In genomic region chr10:95074381-95074780, GRCm38 (mm10) we compare ENCODE assay signal across 30 mouse cellular contexts.
A peak's percentile ranks its signal among the peaks of the same experiment; 100 is the strongest.
DNase-seq lines count a peak whose midpoint lies in the region; ATAC-seq and TF ChIP-seq lines count a peak whose summit lies in the region.
"Had no signal": no experiment of that assay in that cellular context is flagged by ENCODE, and none has a peak within 500 bp of the region (broad histone marks: within the 10 kb centered on the region; RNA-seq: fewer than 3 reads in every experiment).

No protein-coding gene starts in this region.

- no peaks in the 10 kb centered on the region for H3K27me3 ChIP-seq in lung, postnatal 0 days (replicated peaks; ENCODE audit: insufficient read depth, low read length)
- no peaks in the 10 kb centered on the region for H3K27me3 ChIP-seq in liver, postnatal 0 days (ENCODE audit: insufficient read depth, low read length)
- H3K27me3 ChIP-seq: hindbrain, embryonic 15.5 days; liver, embryonic 13.5 days; lung, embryonic 15.5 days; midbrain, embryonic 15.5 days; neural tube, embryonic 15.5 days had no signal

- no peaks in the 10 kb centered on the region for H3K36me3 ChIP-seq in lung, postnatal 0 days (ENCODE audit: insufficient read depth, low read length)
- no peaks in the 10 kb centered on the region for H3K36me3 ChIP-seq in liver, postnatal 0 days (replicated peaks; ENCODE audit: insufficient read depth, low read length)
- H3K36me3 ChIP-seq: hindbrain, embryonic 10.5 days; hindbrain, embryonic 15.5 days; limb, embryonic 10.5 days; limb, embryonic 15.5 days; liver, embryonic 13.5 days; lung, embryonic 15.5 days; midbrain, embryonic 15.5 days; neural tube, embryonic 15.5 days had no signal

- no peaks in the 10 kb centered on the region for H3K9me3 ChIP-seq in lung, postnatal 0 days (ENCODE audit: low read length)
- no peaks in the 10 kb centered on the region for H3K9me3 ChIP-seq in liver, postnatal 0 days (ENCODE audit: low read length)
- H3K9me3 ChIP-seq: hindbrain, embryonic 10.5 days; hindbrain, embryonic 15.5 days; limb, embryonic 10.5 days; limb, embryonic 15.5 days; liver, embryonic 13.5 days; lung, embryonic 15.5 days; midbrain, embryonic 15.5 days; neural tube, embryonic 15.5 days had no signal

- no peak overlapping the region for H3K9ac ChIP-seq in lung, postnatal 0 days (replicated peaks; ENCODE audit: low read depth)
- no peak overlapping the region for H3K9ac ChIP-seq in liver, postnatal 0 days (replicated peaks)
- H3K9ac ChIP-seq: hindbrain, embryonic 15.5 days; limb, embryonic 15.5 days; lung, embryonic 15.5 days; midbrain, embryonic 15.5 days; neural tube, embryonic 15.5 days had no signal

- no peak overlapping the region for H3K4me2 ChIP-seq in lung, postnatal 0 days (replicated peaks; ENCODE audit: low read depth, low read length)
- H3K4me2 ChIP-seq in liver, postnatal 0 days (ENCODE audit: low read depth, low read length): no peak overlapping the region
- H3K4me2 ChIP-seq: heart, embryonic 11.5 days; hindbrain, embryonic 15.5 days; limb, embryonic 15.5 days; liver, embryonic 13.5 days; lung, embryonic 15.5 days; midbrain, embryonic 15.5 days; neural tube, embryonic 15.5 days had no signal

- peak overlapping the region; percentile 48; the same call in 1 of the 2 replicates for H3K27ac ChIP-seq in lung, postnatal 0 days (ENCODE audit: low read length)
- peak overlapping the region; percentile 77; the same call in 1 of the 2 replicates for H3K27ac ChIP-seq in brown adipose tissue, adult 24 weeks (replicated peaks; ENCODE audit: low read depth, low read length)
- no peak overlapping the region for H3K27ac ChIP-seq in liver, postnatal 0 days (ENCODE audit: low read depth)
- no peak overlapping the region for H3K27ac ChIP-seq in gastrocnemius, adult 2 months
- H3K27ac ChIP-seq: hindbrain, embryonic 10.5 days; hindbrain, embryonic 15.5 days; limb, embryonic 10.5 days; limb, embryonic 15.5 days; liver, embryonic 13.5 days; midbrain, embryonic 15.5 days; neural tube, embryonic 15.5 days; stomach, postnatal 0 days had no signal

- DNase-seq in heart, adult 11 months: peak; percentile 65
- DNase-seq in heart, postnatal 10 days: no peak
- peak; percentile 63 for DNase-seq in lung, postnatal 0 days (ENCODE audit: low spot score)
- no peak for DNase-seq in lung, adult 18-20 months
- DNase-seq in liver, postnatal 0 days: no peak
- no peak for DNase-seq in gastrocnemius, adult 2 months
- DNase-seq: adrenal gland, adult 8-10 months; cerebellum, adult 11-12 months; cerebellum, adult 9-11 months; gastrocnemius, postnatal 14 days; kidney, adult 9 months; kidney, postnatal 10 days; layer of hippocampus, adult 9-11 months; liver, embryonic 13.5 days; right cerebral cortex, postnatal 25 days; thymus, adult 18-20 months; thymus, postnatal 25 days had no signal

- no peak for TF ChIP-seq CTCF in lung, postnatal 0 days (IDR thresholded peaks at IDR 0.05)
- no peak for TF ChIP-seq CTCF in liver, postnatal 0 days (IDR thresholded peaks at IDR 0.05; ENCODE audit: low read depth)
- no peak for TF ChIP-seq CTCF in gastrocnemius, adult 2 months (IDR thresholded peaks at IDR 0.05)

- no peaks in the 10 kb centered on the region for H3K4me1 ChIP-seq in lung, postnatal 0 days (ENCODE audit: insufficient read depth, low read depth, low read length)
- peaks cover 11% of the 10 kb centered on the region; the same call in 1 of the 2 replicates for H3K4me1 ChIP-seq in brown adipose tissue, adult 24 weeks (ENCODE audit: control insufficient read depth, insufficient read depth, insufficient read length, low read length)
- peaks cover 6% of the 10 kb centered on the region for H3K4me1 ChIP-seq in liver, postnatal 0 days (ENCODE audit: insufficient read depth)
- H3K4me1 ChIP-seq: hindbrain, embryonic 15.5 days; liver, embryonic 13.5 days had no signal

- TF ChIP-seq EP300 in lung, postnatal 0 days (IDR thresholded peaks at IDR 0.05): no peak
- no peak for TF ChIP-seq EP300 in liver, postnatal 0 days (IDR thresholded peaks at IDR 0.05; ENCODE audit: low read depth)

- ATAC-seq in lung, postnatal 0 days: no peak
- ATAC-seq in liver, postnatal 0 days: no peak
- ATAC-seq: activated CD4-positive, CD25-positive, alpha-beta regulatory T cell, adult 4 months; intestine, embryonic 16.5 days; midbrain, embryonic 15.5 days had no signal

- H3K4me3 ChIP-seq in lung, postnatal 0 days (ENCODE audit: low read depth, low read length): no peak overlapping the region
- no peak overlapping the region for H3K4me3 ChIP-seq in brown adipose tissue, adult 24 weeks (ENCODE audit: insufficient read depth, low read depth, low read length)
- no peak overlapping the region for H3K4me3 ChIP-seq in liver, postnatal 0 days (ENCODE audit: low read depth, low read length)
- H3K4me3 ChIP-seq in gastrocnemius, adult 2 months: no peak overlapping the region
- H3K4me3 ChIP-seq: erythroblast, embryonic 14.5 days; hindbrain, embryonic 10.5 days; hindbrain, embryonic 15.5 days; limb, embryonic 10.5 days; limb, embryonic 15.5 days; liver, embryonic 13.5 days; lung, embryonic 15.5 days; midbrain, embryonic 15.5 days; neural tube, embryonic 15.5 days had no signal

- intact Hi-C loops in heart, postnatal 10 days (cut with DNase I): no loop called here
- intact Hi-C loops in gastrocnemius, adult 2 months (cut with DNase I): no loop called here

- 81% methylated on average over 2 of the region's 2 CpGs for WGBS in lung, postnatal 0 days
- 83% methylated on average over 2 of the region's 2 CpGs for WGBS in liver, postnatal 0 days (ENCODE audit: insufficient replicate concordance)

Comparison
In these comparisons a context has a peak if more than half of its experiments do, and no peak if none do; other contexts are left out.
1. DNase-seq: peak in heart, adult 11 months (single experiment) and lung, postnatal 0 days (single experiment); none in heart, postnatal 10 days (0 of 2), lung, adult 18-20 months (0 of 2), liver, postnatal 0 days (single experiment) and gastrocnemius, adult 2 months (single experiment).
2. H3K27ac ChIP-seq: peak in lung, postnatal 0 days (single experiment) and brown adipose tissue, adult 24 weeks (single experiment); none in liver, postnatal 0 days (single experiment) and gastrocnemius, adult 2 months (single experiment).